Mouse (Mus musculus): ENCODE measurements around the gene Slc30a5. TPM values are rescaled to one million over a fixed set of nuclear protein-coding genes. Genes with fewer than 3 reads are reported as not detected.

The Slc30a5 gene
- polyA plus RNA-seq, 1 experiment from 2014 or later, result 55.7 TPM

Other genes starting within 250 kb of the Slc30a5 start
- gene Marveld2, start 216.5 kb downstream of the Slc30a5 start, polyA plus RNA-seq (2015; fragmentation: Nextera tagmentation; extraction: Ambion mirVana), result 14.0 and 15.3 TPM in 2 replicates
- gene Ak6, start 182.4 kb downstream of the Slc30a5 start, polyA plus RNA-seq (2015; fragmentation: Nextera tagmentation; extraction: Ambion mirVana), result 268 and 298 TPM in 2 replicates
- 21.0 and 24.0 TPM in 2 replicates for gene Rad17, start 182.4 kb downstream of the Slc30a5 start, polyA plus RNA-seq (2015; fragmentation: Nextera tagmentation; extraction: Ambion mirVana)
- 13.7 and 13.9 TPM in 2 replicates for gene Taf9, start 181.8 kb downstream of the Slc30a5 start, polyA plus RNA-seq (2015; fragmentation: Nextera tagmentation; extraction: Ambion mirVana)
- 6.3 and 8.0 TPM in 2 replicates for gene Ccdc125, start 163.7 kb downstream of the Slc30a5 start, polyA plus RNA-seq (2015; fragmentation: Nextera tagmentation; extraction: Ambion mirVana)
- 106 and 107 TPM in 2 replicates for gene Cdk7, start 102.5 kb downstream of the Slc30a5 start, polyA plus RNA-seq (2015; fragmentation: Nextera tagmentation; extraction: Ambion mirVana)
- gene Mrps36, start 88.8 kb downstream of the Slc30a5 start, polyA plus RNA-seq (2015; fragmentation: Nextera tagmentation; extraction: Ambion mirVana), result 171 and 186 TPM in 2 replicates
- 39.0 and 42.7 TPM in 2 replicates for gene Cenph, start 57.5 kb downstream of the Slc30a5 start, polyA plus RNA-seq (2015; fragmentation: Nextera tagmentation; extraction: Ambion mirVana)
- 256 and 259 TPM in 2 replicates for gene Ccnb1, start 46.9 kb downstream of the Slc30a5 start, polyA plus RNA-seq (2015; fragmentation: Nextera tagmentation; extraction: Ambion mirVana)

Measured in kidney, embryonic 15.5 days (tissue).